Mouse (Mus musculus): ENCODE measurements at regions not wholly inside any gene's neighbourhood (a gene's known extent, or its start where the extent isn't known, plus 50 kb on each side); places are given as distances from the start of the nearest gene placed in this dataset.

- no peak for TF ChIP-seq CTCF (conservative IDR thresholded peaks at IDR 0.05; ENCODE audit: insufficient read depth, insufficient read length, low read depth, low read length)
- TF ChIP-seq POLR2A (IDR thresholded peaks at IDR 0.05; ENCODE audit: low read depth, low read length) = no peak
These were observed 312.1 kb upstream of the Rora start for GRCm38 (mm10) chr9:68341511-68341910.
